Mouse (Mus musculus) lung, adult 2 months (tissue): Measurements from ENCODE around the gene Mcrip2.

ENCODE experiments used
- CTCF ChIP-seq: fragments of 200-500 bp; IDR thresholded peaks from 2 replicates; pipeline ENCODE4 v1.5.1; 2011; ENCODE audit warnings: mild to moderate bottlenecking, low read length, control low read depth; ENCODE audit not compliant: insufficient read depth
- POLR2A ChIP-seq: fragments of 200-500 bp; IDR thresholded peaks from 2 replicates; pipeline ENCODE4 v1.6.1; 2011; ENCODE audit warnings: low read depth, mild to moderate bottlenecking, control low read depth, low read length, borderline replicate concordance; ENCODE audit errors: extremely low read depth

GRCm38 (mm10) chr17:25840519-25840918 is 28.0 kb downstream of the Mcrip2 start:
- TF ChIP-seq POLR2A (no peak), CTCF (no peak)
